Mouse (Mus musculus): ENCODE results near the gene Atoh1. TPM values are rescaled to one million over a fixed set of nuclear protein-coding genes. Genes with fewer than 3 reads are reported as not detected.

Atoh1 gene
- not detected in 2 replicates for polyA plus RNA-seq (2016; fragmentation: Nextera tagmentation; extraction: Ambion mirVana)

- peaks cover 78% of the 10 kb centered on the region for H3K27me3 ChIP-seq (ENCODE audit: poor library complexity, severe bottlenecking)
- H3K36me3 ChIP-seq (replicated peaks): no peaks in the 10 kb centered on the region
- H3K9me3 ChIP-seq: no peaks in the 10 kb centered on the region
- DNase-seq (ENCODE audit: extremely low spot score, low spot score): peak; percentile 81
- peaks cover 28% of the 10 kb centered on the region for H3K4me1 ChIP-seq
- WGBS: 0% methylated on average over 34 of the region's 34 CpGs
- no peak within 1 kb of the TSS for H3K27ac ChIP-seq
- H3K4me3 ChIP-seq: peak within 1 kb of the TSS; percentile 54
These were observed at the start of gene Atoh1 for GRCm38 (mm10) chr6:64728499-64729198. TSS of gene Atoh1 (plus strand) at chr6:64729125.

GRCm38 (mm10) chr6:64683974-64684373 is 45.0 kb upstream of the Atoh1 start:
- Histone ChIP-seq H3K27me3 (ENCODE audit: poor library complexity, severe bottlenecking) (peaks cover 35% of the 10 kb centered on the region), H3K4me1 (peaks cover 15% of the 10 kb centered on the region), H3K4me3 (no peak overlapping the region), H3K27ac (no peak overlapping the region), H3K9me3 (no peaks in the 10 kb centered on the region), H3K36me3 (replicated peaks) (no peaks in the 10 kb centered on the region)
- WGBS: 37% methylated on average over 9 of the region's 9 CpGs
- DNase-seq (ENCODE audit: extremely low spot score, low spot score): peak; percentile 40

- 10% methylated on average over 5 of the region's 5 CpGs for WGBS
- Histone ChIP-seq H3K36me3 (replicated peaks) (no peaks in the 10 kb centered on the region), H3K4me1 (peaks cover 15% of the 10 kb centered on the region), H3K9me3 (no peaks in the 10 kb centered on the region), H3K4me3 (no peak overlapping the region), H3K27me3 (ENCODE audit: poor library complexity, severe bottlenecking) (peaks cover 37% of the 10 kb centered on the region), H3K27ac (no peak overlapping the region)
- peak; percentile 39 for DNase-seq (ENCODE audit: extremely low spot score, low spot score)
These were observed 44.0 kb upstream of the Atoh1 start for GRCm38 (mm10) chr6:64684973-64685372.

GRCm38 (mm10) chr6:64688181-64688944 is 40.6 kb upstream of the Atoh1 start:
- H3K36me3 ChIP-seq (replicated peaks): no peaks in the 10 kb centered on the region
- peaks cover 15% of the 10 kb centered on the region for H3K4me1 ChIP-seq
- peak overlapping the region; percentile 45 for H3K27ac ChIP-seq
- WGBS: 8% methylated on average over 19 of the region's 19 CpGs
- DNase-seq (ENCODE audit: extremely low spot score, low spot score): peak; percentile 41
- H3K4me3 ChIP-seq: peak overlapping the region; percentile 44
- peaks cover 39% of the 10 kb centered on the region for H3K27me3 ChIP-seq (ENCODE audit: poor library complexity, severe bottlenecking)
- no peaks in the 10 kb centered on the region for H3K9me3 ChIP-seq

GRCm38 (mm10) chr6:64694688-64695087 is 34.2 kb upstream of the Atoh1 start:
- Histone ChIP-seq H3K9me3 (no peaks in the 10 kb centered on the region), H3K4me1 (peaks cover 10% of the 10 kb centered on the region), H3K27ac (no peak overlapping the region), H3K4me3 (no peak overlapping the region), H3K27me3 (ENCODE audit: poor library complexity, severe bottlenecking) (peaks cover 4% of the 10 kb centered on the region; the same call in 1 of the 2 replicates), H3K36me3 (replicated peaks) (no peaks in the 10 kb centered on the region)
- no peak for DNase-seq (ENCODE audit: extremely low spot score, low spot score)
- WGBS: 48% methylated on average over 7 of the region's 7 CpGs

- Histone ChIP-seq H3K9me3 (no peaks in the 10 kb centered on the region), H3K27me3 (ENCODE audit: poor library complexity, severe bottlenecking) (no peaks in the 10 kb centered on the region), H3K27ac (no peak overlapping the region), H3K36me3 (replicated peaks) (no peaks in the 10 kb centered on the region), H3K4me3 (no peak overlapping the region), H3K4me1 (no peaks in the 10 kb centered on the region)
- WGBS: 85% methylated on average over 2 of the region's 2 CpGs
- no peak for DNase-seq (ENCODE audit: extremely low spot score, low spot score)
These were observed 25.3 kb upstream of the Atoh1 start for GRCm38 (mm10) chr6:64703659-64704058.

GRCm38 (mm10) chr6:64727751-64728403 is 1.0 kb upstream of the Atoh1 start:
- Histone ChIP-seq H3K4me1 (peaks cover 28% of the 10 kb centered on the region), H3K27me3 (ENCODE audit: poor library complexity, severe bottlenecking) (peaks cover 70% of the 10 kb centered on the region), H3K27ac (no peak overlapping the region), H3K4me3 (peak overlapping the region; percentile 54), H3K36me3 (replicated peaks) (no peaks in the 10 kb centered on the region), H3K9me3 (no peaks in the 10 kb centered on the region)
- WGBS: under 1% methylated on average over 29 of the region's 29 CpGs
- peak; percentile 54 for DNase-seq (ENCODE audit: extremely low spot score, low spot score)

- Histone ChIP-seq H3K4me1 (peaks cover 35% of the 10 kb centered on the region), H3K9me3 (no peaks in the 10 kb centered on the region), H3K4me3 (peak overlapping the region; percentile 54), H3K36me3 (replicated peaks) (no peaks in the 10 kb centered on the region), H3K27ac (no peak overlapping the region), H3K27me3 (ENCODE audit: poor library complexity, severe bottlenecking) (peaks cover 86% of the 10 kb centered on the region)
- DNase-seq (ENCODE audit: extremely low spot score, low spot score): peak; percentile 64
- WGBS: under 1% methylated on average over 53 of the region's 53 CpGs
These were observed 496 bp downstream of the Atoh1 start for GRCm38 (mm10) chr6:64729231-64730011.

GRCm38 (mm10) chr6:64730030-64730429 is 1.1 kb downstream of the Atoh1 start:
- no peak overlapping the region for H3K27ac ChIP-seq
- peaks cover 40% of the 10 kb centered on the region for H3K4me1 ChIP-seq
- peak overlapping the region; percentile 54 for H3K4me3 ChIP-seq
- H3K9me3 ChIP-seq: no peaks in the 10 kb centered on the region
- H3K36me3 ChIP-seq (replicated peaks): no peaks in the 10 kb centered on the region
- H3K27me3 ChIP-seq (ENCODE audit: poor library complexity, severe bottlenecking): peaks cover 92% of the 10 kb centered on the region
- WGBS: 0% methylated on average over 19 of the region's 19 CpGs
- DNase-seq (ENCODE audit: extremely low spot score, low spot score): peak; percentile 37

- WGBS: 3% methylated on average over 14 of the region's 14 CpGs
These were observed 1.6 kb downstream of the Atoh1 start for GRCm38 (mm10) chr6:64730506-64731020.

GRCm38 (mm10) chr6:64731126-64731525 is 2.2 kb downstream of the Atoh1 start:
- no peak overlapping the region for H3K27ac ChIP-seq
- H3K4me1 ChIP-seq: peaks cover 40% of the 10 kb centered on the region
- peaks cover 100% of the 10 kb centered on the region for H3K27me3 ChIP-seq (ENCODE audit: poor library complexity, severe bottlenecking)
- H3K4me3 ChIP-seq: no peak overlapping the region
- no peaks in the 10 kb centered on the region for H3K36me3 ChIP-seq (replicated peaks)
- DNase-seq (ENCODE audit: extremely low spot score, low spot score): no peak
- H3K9me3 ChIP-seq: no peaks in the 10 kb centered on the region
- WGBS: 4% methylated on average over 7 of the region's 7 CpGs

More at GRCm38 (mm10) chr6:64730506-64731020, 1.6 kb downstream of the Atoh1 start:
- Histone ChIP-seq H3K4me3 (no peak overlapping the region; the same call in 1 of the 2 replicates), H3K4me1 (peaks cover 40% of the 10 kb centered on the region), H3K27ac (no peak overlapping the region), H3K27me3 (ENCODE audit: poor library complexity, severe bottlenecking) (peaks cover 97% of the 10 kb centered on the region), H3K36me3 (replicated peaks) (no peaks in the 10 kb centered on the region), H3K9me3 (no peaks in the 10 kb centered on the region)
- no peak for DNase-seq (ENCODE audit: extremely low spot score, low spot score)
